Mouse (Mus musculus): ENCODE measurements around the gene Ptprd.

DNA sequence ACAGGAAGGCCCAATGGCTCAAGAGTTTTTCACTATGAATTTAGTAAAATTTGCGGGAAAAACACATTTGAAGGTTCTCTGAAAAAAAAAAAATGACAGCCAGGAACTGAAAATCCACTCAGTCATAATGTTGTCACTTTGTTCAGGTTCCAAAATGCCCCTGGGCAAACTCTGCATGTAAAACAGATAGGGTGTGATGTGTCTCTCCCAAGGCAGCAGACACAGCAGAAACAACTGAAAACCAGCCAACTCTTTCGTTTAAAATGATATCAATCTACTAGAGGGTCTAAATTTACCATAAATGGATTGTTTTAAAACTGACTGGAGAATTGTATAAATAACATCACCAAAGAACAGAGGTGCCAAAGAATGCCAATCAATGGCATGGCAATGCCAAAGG, 1925.7 kb downstream of the Ptprd start:
- no peak for TF ChIP-seq CTCF (IDR thresholded peaks at IDR 0.05; ENCODE audit: control insufficient read depth, insufficient read depth, low read length)
- no peak for TF ChIP-seq POLR2A (IDR thresholded peaks at IDR 0.05; ENCODE audit: borderline replicate concordance, control insufficient read depth, low read depth, low read length)
